Mouse (Mus musculus): ENCODE data around the gene Gpr82. TPM values are rescaled to one million over a fixed set of nuclear protein-coding genes. Genes with fewer than 3 reads are reported as not detected.

The Gpr82 gene
- not detected in 2 replicates for polyA plus RNA-seq (2012)

DNA sequence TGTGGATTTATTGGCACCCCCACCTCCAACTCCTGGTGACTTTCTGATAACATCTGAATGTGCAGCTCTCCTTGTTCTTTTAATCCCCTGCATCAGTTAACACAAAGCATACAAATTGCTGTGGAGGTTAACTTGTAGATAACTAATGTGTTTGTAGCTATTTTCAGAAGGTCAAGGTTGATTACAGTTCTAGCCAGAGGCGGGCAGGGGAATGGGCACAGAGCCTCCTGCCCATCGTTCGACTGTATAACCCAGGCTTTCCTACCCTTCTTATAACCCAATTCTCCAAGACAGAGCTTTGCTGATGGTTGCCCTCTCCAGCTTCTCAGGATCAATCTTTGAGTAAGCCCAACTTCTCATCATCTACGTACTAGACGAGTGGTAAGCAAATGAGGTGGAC, at the start of gene Gpr82:
TSS of gene Gpr82 (plus strand) at position 301 of the 400 bp plus-strand sequence.
- no peaks in the 10 kb centered on the region for H3K9me3 ChIP-seq (ENCODE audit: control insufficient read depth, low read length)
- no peak within 1 kb of the TSS for H3K4me3 ChIP-seq (replicated peaks)
- no peaks in the 10 kb centered on the region for H3K27me3 ChIP-seq (ENCODE audit: control insufficient read depth)
- no peaks in the 10 kb centered on the region for H3K36me3 ChIP-seq (ENCODE audit: control insufficient read depth)
- TF ChIP-seq TAL1 (IDR thresholded peaks at IDR 0.05; ENCODE audit: low read length) = no peak
- no peak for TF ChIP-seq GATA1 (IDR thresholded peaks at IDR 0.05; ENCODE audit: low read length)
- H3K4me1 ChIP-seq (ENCODE audit: control insufficient read depth) = peaks cover 13% of the 10 kb centered on the region

DNA sequence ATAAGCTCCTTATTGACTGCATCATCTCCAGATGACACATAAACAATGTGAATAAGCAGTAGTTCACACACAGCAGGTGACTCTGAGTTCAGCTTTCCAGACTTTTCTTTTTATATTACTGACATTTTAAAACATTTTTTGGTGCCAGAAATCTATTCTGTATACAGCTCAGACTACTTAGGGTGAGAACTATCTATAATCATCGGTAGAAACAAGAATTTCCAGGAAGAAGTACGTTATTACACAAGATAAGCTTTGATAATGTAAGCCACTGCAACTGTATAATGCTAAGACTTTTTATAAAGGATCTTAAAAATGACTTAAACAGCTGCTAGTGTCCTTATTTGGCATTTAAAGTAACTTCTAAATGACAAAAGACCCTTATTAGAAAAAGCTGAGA, 49.0 kb upstream of the Gpr82 start:
- Histone ChIP-seq H3K36me3 (ENCODE audit: control insufficient read depth) (no peaks in the 10 kb centered on the region), H3K27me3 (ENCODE audit: control insufficient read depth) (no peaks in the 10 kb centered on the region), H3K9me3 (ENCODE audit: control insufficient read depth, low read length) (no peaks in the 10 kb centered on the region), H3K4me3 (replicated peaks) (no peak overlapping the region), H3K4me1 (ENCODE audit: control insufficient read depth) (no peaks in the 10 kb centered on the region)
- TF ChIP-seq GATA1 (IDR thresholded peaks at IDR 0.05; ENCODE audit: low read length) (no peak), TAL1 (IDR thresholded peaks at IDR 0.05; ENCODE audit: low read length) (no peak)

DNA sequence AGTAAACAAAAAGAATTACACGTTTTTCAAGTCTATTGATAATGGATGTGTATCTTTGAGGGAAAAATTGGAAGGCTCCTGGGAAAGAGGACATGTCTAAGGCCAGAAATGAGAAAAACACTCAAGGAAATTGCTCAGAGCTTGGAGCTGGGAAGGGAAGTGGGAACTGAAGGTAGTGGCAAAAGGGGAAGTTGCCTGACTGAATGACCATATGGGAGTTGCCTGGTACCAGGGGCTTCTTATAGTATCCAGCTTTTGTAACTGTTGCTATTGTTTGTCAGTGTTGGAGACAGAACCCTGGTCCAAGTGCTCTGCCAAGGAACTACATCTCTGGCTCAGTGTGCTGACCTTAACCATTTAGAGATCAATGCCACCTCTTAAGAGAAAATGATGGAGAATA, 44.4 kb upstream of the Gpr82 start:
- H3K9me3 ChIP-seq (ENCODE audit: control insufficient read depth, low read length) = no peaks in the 10 kb centered on the region
- no peaks in the 10 kb centered on the region for H3K4me1 ChIP-seq (ENCODE audit: control insufficient read depth)
- no peak overlapping the region for H3K4me3 ChIP-seq (replicated peaks)
- TF ChIP-seq TAL1 (IDR thresholded peaks at IDR 0.05; ENCODE audit: low read length) = no peak
- no peak for TF ChIP-seq GATA1 (IDR thresholded peaks at IDR 0.05; ENCODE audit: low read length)
- no peaks in the 10 kb centered on the region for H3K27me3 ChIP-seq (ENCODE audit: control insufficient read depth)
- no peaks in the 10 kb centered on the region for H3K36me3 ChIP-seq (ENCODE audit: control insufficient read depth)

GRCm38 (mm10) chrX:13617294-13617693, 43.9 kb upstream of the Gpr82 start:
- no peak for TF ChIP-seq TAL1 (IDR thresholded peaks at IDR 0.05; ENCODE audit: low read length)
- TF ChIP-seq GATA1 (IDR thresholded peaks at IDR 0.05; ENCODE audit: low read length) = no peak
- Histone ChIP-seq H3K4me1 (ENCODE audit: control insufficient read depth) (no peaks in the 10 kb centered on the region), H3K36me3 (ENCODE audit: control insufficient read depth) (no peaks in the 10 kb centered on the region), H3K9me3 (ENCODE audit: control insufficient read depth, low read length) (no peaks in the 10 kb centered on the region), H3K27me3 (ENCODE audit: control insufficient read depth) (no peaks in the 10 kb centered on the region), H3K4me3 (replicated peaks) (no peak overlapping the region)

- Histone ChIP-seq H3K4me1 (ENCODE audit: control insufficient read depth) (no peaks in the 10 kb centered on the region), H3K27me3 (ENCODE audit: control insufficient read depth) (no peaks in the 10 kb centered on the region), H3K4me3 (replicated peaks) (no peak overlapping the region), H3K36me3 (ENCODE audit: control insufficient read depth) (no peaks in the 10 kb centered on the region), H3K9me3 (ENCODE audit: control insufficient read depth, low read length) (no peaks in the 10 kb centered on the region)
- no peak for TF ChIP-seq GATA1 (IDR thresholded peaks at IDR 0.05; ENCODE audit: low read length)
- no peak for TF ChIP-seq TAL1 (IDR thresholded peaks at IDR 0.05; ENCODE audit: low read length)
Observed at GRCm38 (mm10) chrX:13618476-13618875, 42.7 kb upstream of the Gpr82 start.

DNA sequence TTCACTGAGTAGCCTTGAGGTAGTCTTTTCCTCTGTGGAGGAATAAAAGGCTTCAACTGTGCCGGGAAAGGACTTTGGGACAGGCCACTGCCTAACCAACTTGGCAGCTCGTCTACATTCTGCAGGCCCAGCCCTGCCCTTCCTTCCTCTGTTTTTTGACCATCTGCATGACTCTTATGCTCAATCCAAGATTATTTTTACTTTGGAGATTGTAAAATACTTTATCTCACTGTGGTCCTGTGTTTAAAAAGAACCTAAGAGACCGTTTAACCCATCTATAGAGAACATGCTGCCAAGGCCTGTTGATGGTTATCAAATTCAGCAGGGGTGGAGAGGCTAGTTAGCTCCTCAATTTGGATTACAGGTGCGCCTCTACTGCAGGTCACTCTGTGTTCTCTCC, 39.7 kb upstream of the Gpr82 start:
- H3K27me3 ChIP-seq (ENCODE audit: control insufficient read depth) = no peaks in the 10 kb centered on the region
- H3K4me1 ChIP-seq (ENCODE audit: control insufficient read depth) = no peaks in the 10 kb centered on the region
- TF ChIP-seq GATA1 (IDR thresholded peaks at IDR 0.05; ENCODE audit: low read length) (no peak), TAL1 (IDR thresholded peaks at IDR 0.05; ENCODE audit: low read length) (no peak)
- no peaks in the 10 kb centered on the region for H3K9me3 ChIP-seq (ENCODE audit: control insufficient read depth, low read length)
- H3K36me3 ChIP-seq (ENCODE audit: control insufficient read depth) = no peaks in the 10 kb centered on the region
- H3K4me3 ChIP-seq (replicated peaks) = no peak overlapping the region

DNA sequence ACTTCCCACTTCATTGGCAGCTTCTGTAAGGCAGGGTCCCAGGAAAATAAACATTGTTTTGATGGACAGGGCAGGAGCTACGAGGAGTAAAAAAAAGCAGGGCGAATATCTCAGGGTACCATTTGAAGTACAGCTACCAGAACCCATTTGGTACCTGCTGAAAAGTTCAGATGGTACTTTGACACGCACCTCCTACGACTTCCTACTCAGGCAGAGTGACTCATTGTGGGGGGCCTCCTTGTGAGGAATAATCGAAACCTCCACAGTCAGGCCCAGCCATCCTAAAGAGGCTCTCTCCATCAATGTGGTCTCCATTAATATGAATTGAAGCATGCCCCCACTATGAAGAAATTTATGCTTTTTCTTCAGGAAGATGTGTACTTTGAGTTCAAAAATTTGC, 38.5 kb upstream of the Gpr82 start:
- H3K4me1 ChIP-seq (ENCODE audit: control insufficient read depth) = no peaks in the 10 kb centered on the region
- H3K9me3 ChIP-seq (ENCODE audit: control insufficient read depth, low read length) = no peaks in the 10 kb centered on the region
- no peaks in the 10 kb centered on the region for H3K27me3 ChIP-seq (ENCODE audit: control insufficient read depth)
- H3K4me3 ChIP-seq (replicated peaks) = no peak overlapping the region
- no peaks in the 10 kb centered on the region for H3K36me3 ChIP-seq (ENCODE audit: control insufficient read depth)
- TF ChIP-seq TAL1 (IDR thresholded peaks at IDR 0.05; ENCODE audit: low read length) (no peak), GATA1 (IDR thresholded peaks at IDR 0.05; ENCODE audit: low read length) (no peak)

- Histone ChIP-seq H3K4me3 (replicated peaks) (no peak within 1 kb of the TSS), H3K4me1 (ENCODE audit: control insufficient read depth) (no peaks in the 10 kb centered on the region), H3K36me3 (ENCODE audit: control insufficient read depth) (no peaks in the 10 kb centered on the region), H3K27me3 (ENCODE audit: control insufficient read depth) (no peaks in the 10 kb centered on the region), H3K9me3 (ENCODE audit: control insufficient read depth, low read length) (no peaks in the 10 kb centered on the region)
- TF ChIP-seq TAL1 (IDR thresholded peaks at IDR 0.05; ENCODE audit: low read length) (no peak), GATA1 (IDR thresholded peaks at IDR 0.05; ENCODE audit: low read length) (no peak)
Observed at GRCm38 (mm10) chrX:13631599-13632283, 29.4 kb upstream of the Gpr82 start, which contains the start of gene Gpr34. Gene Gpr34 (plus strand): TSS chrX:13632089.

- H3K36me3 ChIP-seq (ENCODE audit: control insufficient read depth) = no peaks in the 10 kb centered on the region
- H3K9me3 ChIP-seq (ENCODE audit: control insufficient read depth, low read length) = no peaks in the 10 kb centered on the region
- H3K27me3 ChIP-seq (ENCODE audit: control insufficient read depth) = no peaks in the 10 kb centered on the region
- TF ChIP-seq TAL1 (IDR thresholded peaks at IDR 0.05; ENCODE audit: low read length) (no peak), GATA1 (IDR thresholded peaks at IDR 0.05; ENCODE audit: low read length) (no peak)
- H3K4me3 ChIP-seq (replicated peaks) = no peak overlapping the region
- no peaks in the 10 kb centered on the region for H3K4me1 ChIP-seq (ENCODE audit: control insufficient read depth)
Observed at GRCm38 (mm10) chrX:13636398-13636797, 24.8 kb upstream of the Gpr82 start.

DNA sequence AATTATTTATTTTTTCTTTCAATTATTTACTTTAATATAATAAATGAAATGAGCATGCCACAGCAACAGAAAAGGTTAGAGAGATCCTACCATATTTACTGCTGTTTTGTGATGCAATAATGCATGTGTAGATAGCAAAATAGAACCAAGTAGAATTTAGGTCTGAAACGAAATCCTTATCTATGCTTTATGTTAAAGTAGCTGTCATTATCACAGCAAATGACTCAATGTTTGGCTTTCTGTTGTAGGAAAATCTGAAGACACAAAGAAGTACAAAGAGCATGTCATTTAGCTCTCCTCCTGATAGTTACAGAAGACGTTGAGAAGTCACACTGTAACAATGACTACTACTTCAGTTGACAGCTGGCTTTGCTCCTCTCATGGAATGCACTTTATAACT, 22.3 kb upstream of the Gpr82 start:
- Histone ChIP-seq H3K36me3 (ENCODE audit: control insufficient read depth) (no peaks in the 10 kb centered on the region), H3K27me3 (ENCODE audit: control insufficient read depth) (no peaks in the 10 kb centered on the region), H3K4me3 (replicated peaks) (no peak overlapping the region), H3K4me1 (ENCODE audit: control insufficient read depth) (no peaks in the 10 kb centered on the region), H3K9me3 (ENCODE audit: control insufficient read depth, low read length) (no peaks in the 10 kb centered on the region)
- TF ChIP-seq TAL1 (IDR thresholded peaks at IDR 0.05; ENCODE audit: low read length) = no peak
- no peak for TF ChIP-seq GATA1 (IDR thresholded peaks at IDR 0.05; ENCODE audit: low read length)

All from erythroblast, embryonic 14.5 days (primary cell).